Mouse (Mus musculus) liver, adult 2 months (tissue): ENCODE measurements around the gene Gm48552.
A peak's percentile ranks its signal among the peaks of the same experiment; 100 is the strongest.

Source experiments
- CTCF ChIP-seq: fragments of 200-500 bp; IDR thresholded peaks from 2 replicates; pipeline ENCODE4 v1.5.1; 2011; ENCODE audit warnings: low read depth, low read length, control low read depth
- POLR2A ChIP-seq: fragments of 200-500 bp; IDR thresholded peaks from 2 replicates; pipeline ENCODE4 v1.6.1; 2011; ENCODE audit warnings: low read length, control low read depth; ENCODE audit not compliant: insufficient read depth; ENCODE audit errors: extremely low read depth

DNA sequence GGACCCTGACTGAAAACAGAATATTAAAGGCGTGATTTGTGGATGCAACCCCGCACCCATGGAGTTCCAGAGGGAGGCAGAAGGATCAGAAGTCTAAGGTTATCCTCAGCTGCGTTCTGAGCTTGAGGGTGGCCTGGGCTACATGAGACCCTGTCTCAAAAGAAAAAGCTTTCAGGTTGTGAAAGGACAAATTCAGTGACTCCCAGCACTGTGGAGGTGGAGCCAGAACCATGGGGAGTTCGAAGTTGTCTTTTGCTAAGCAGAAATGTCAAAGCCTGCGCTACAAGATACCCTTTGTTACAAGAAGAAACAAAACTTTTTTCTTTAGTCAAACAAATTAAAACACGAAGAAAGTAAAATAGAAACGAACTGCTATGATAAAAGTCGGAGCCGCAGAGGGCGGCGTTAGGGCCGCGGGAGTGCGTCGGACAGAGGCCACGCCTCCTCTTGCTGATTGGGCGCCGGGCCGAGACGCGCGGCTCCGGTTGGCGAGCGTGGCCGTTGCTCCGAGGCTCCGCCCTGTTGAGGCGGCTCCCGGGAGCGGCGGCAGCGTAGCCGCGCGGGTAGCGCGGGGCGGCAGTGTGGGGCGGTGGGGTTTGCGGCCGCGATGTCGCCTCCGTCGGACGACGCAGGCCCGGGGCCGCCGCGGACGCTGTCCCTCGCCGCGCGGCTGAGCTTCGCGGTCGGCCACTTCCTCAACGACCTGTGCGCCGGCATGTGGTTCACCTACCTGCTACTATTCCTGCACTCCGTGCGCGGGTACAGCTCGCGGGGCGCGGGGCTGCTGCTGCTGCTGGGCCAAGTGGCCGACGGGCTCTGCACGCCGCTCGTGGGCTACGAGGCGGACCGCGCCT is 31.6 kb upstream of the Gm48552 start, which contains the start of gene Mfsd12:
- TF ChIP-seq CTCF (no peak), POLR2A (peak; percentile 61; the same call in 1 of the 2 replicates)
